Mouse (Mus musculus): ENCODE results near the gene Kif27. TPM values are rescaled to one million over a fixed set of nuclear protein-coding genes. Genes with fewer than 3 reads are reported as not detected.
"Not testable (repeated sequence)": the region's sequence is repeated elsewhere in the genome, so short reads cannot be mapped to it uniquely, and the experiment has no call there.

The Kif27 gene
- polyA plus RNA-seq, 1 experiment = not detected

GRCm38 (mm10) chr13:58368835-58369234 is 9.9 kb upstream of the Kif27 start:
- no peak overlapping the region for H3K4me3 ChIP-seq (ENCODE audit: insufficient read depth, low read depth, low read length)
- 86% methylated on average over 4 of the region's 4 CpGs for WGBS

DNA sequence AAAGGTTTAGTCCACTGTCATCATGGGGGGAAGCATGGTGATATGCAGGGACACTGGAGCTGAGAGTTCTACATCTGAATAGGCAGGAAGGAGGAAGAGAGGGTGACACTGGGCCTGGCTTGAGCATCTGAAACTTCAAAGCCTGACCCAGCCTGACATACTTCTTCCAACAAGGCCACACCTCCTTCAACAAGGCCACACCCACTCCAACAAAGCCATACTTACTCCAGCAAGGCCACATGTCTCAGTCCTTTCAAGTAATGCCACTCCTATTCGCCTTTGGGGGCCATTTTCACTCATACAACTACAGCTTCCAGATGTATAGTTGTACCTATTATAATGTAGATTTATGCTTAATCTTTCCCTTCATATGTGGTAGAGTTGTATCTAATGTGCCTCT is 8.7 kb upstream of the Kif27 start:
- Histone ChIP-seq H3K4me1 (ENCODE audit: control insufficient read depth, insufficient read depth, low read length) (no peaks in the 10 kb centered on the region), H3K27ac (ENCODE audit: insufficient read depth, low read depth, low read length) (no peak overlapping the region), H3K4me3 (ENCODE audit: insufficient read depth, low read depth, low read length) (no peak overlapping the region)
- 69% methylated on average over 1 of the region's 1 CpGs for WGBS
- TF ChIP-seq POLR2A (IDR thresholded peaks at IDR 0.05; ENCODE audit: insufficient read depth, low read depth, low read length) (no peak), CTCF (IDR thresholded peaks at IDR 0.05; ENCODE audit: insufficient read depth, low read depth, low read length) (no peak)

More at GRCm38 (mm10) chr13:58368835-58369234, 9.9 kb upstream of the Kif27 start:
- TF ChIP-seq POLR2A (IDR thresholded peaks at IDR 0.05; ENCODE audit: insufficient read depth, low read depth, low read length) (no peak), CTCF (IDR thresholded peaks at IDR 0.05; ENCODE audit: insufficient read depth, low read depth, low read length) (no peak)
- H3K4me1 ChIP-seq (ENCODE audit: control insufficient read depth, insufficient read depth, low read length) = no peaks in the 10 kb centered on the region
- no peak overlapping the region for H3K27ac ChIP-seq (ENCODE audit: insufficient read depth, low read depth, low read length)

DNA sequence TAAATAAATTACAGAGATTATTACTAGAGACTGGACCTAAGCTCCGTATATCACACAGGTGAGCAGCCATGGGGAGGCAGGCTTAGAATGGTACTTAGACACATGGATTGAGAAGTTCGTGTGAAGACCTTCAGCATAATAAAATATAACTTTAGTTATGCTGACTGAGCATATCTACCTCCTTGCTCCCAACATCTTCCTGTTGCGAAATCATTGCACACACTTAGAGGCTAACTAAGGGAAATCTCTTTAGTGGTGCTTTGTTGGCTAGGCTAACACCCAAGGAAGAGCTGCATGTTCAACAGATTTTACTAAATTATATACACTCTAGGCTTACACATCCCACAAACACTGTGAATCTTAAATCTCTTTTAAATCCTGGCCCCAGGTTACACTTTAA is 7.5 kb upstream of the Kif27 start:
- no peak overlapping the region for H3K4me3 ChIP-seq (ENCODE audit: insufficient read depth, low read depth, low read length)
- TF ChIP-seq CTCF (IDR thresholded peaks at IDR 0.05; ENCODE audit: insufficient read depth, low read depth, low read length) (no peak), POLR2A (IDR thresholded peaks at IDR 0.05; ENCODE audit: insufficient read depth, low read depth, low read length) (no peak)
- H3K27ac ChIP-seq (ENCODE audit: insufficient read depth, low read depth, low read length) = no peak overlapping the region
- WGBS = 95% methylated on average over 3 of the region's 3 CpGs
- H3K4me1 ChIP-seq (ENCODE audit: control insufficient read depth, insufficient read depth, low read length) = no peaks in the 10 kb centered on the region

- not testable (repeated sequence) for H3K4me3 ChIP-seq (ENCODE audit: insufficient read depth, low read depth, low read length); H3K4me1 ChIP-seq (ENCODE audit: control insufficient read depth, insufficient read depth, low read length); H3K27ac ChIP-seq (ENCODE audit: insufficient read depth, low read depth, low read length)
- WGBS = 82% methylated on average over 8 of the region's 8 CpGs
These were observed 6.3 kb upstream of the Kif27 start for GRCm38 (mm10) chr13:58365179-58365578.

- TF ChIP-seq CTCF (IDR thresholded peaks at IDR 0.05; ENCODE audit: insufficient read depth, low read depth, low read length) = no peak
- TF ChIP-seq POLR2A (IDR thresholded peaks at IDR 0.05; ENCODE audit: insufficient read depth, low read depth, low read length) = no peak
- WGBS = 78% methylated on average over 8 of the region's 8 CpGs
- Histone ChIP-seq H3K27ac (ENCODE audit: insufficient read depth, low read depth, low read length) (no peak overlapping the region), H3K4me1 (ENCODE audit: control insufficient read depth, insufficient read depth, low read length) (no peaks in the 10 kb centered on the region), H3K4me3 (ENCODE audit: insufficient read depth, low read depth, low read length) (no peak overlapping the region)
These were observed 5.6 kb upstream of the Kif27 start for GRCm38 (mm10) chr13:58364353-58365175.

GRCm38 (mm10) chr13:58359304-58359653 is 357 bp upstream of the Kif27 start:
- H3K27ac ChIP-seq (ENCODE audit: insufficient read depth, low read depth, low read length) = no peak overlapping the region

DNA sequence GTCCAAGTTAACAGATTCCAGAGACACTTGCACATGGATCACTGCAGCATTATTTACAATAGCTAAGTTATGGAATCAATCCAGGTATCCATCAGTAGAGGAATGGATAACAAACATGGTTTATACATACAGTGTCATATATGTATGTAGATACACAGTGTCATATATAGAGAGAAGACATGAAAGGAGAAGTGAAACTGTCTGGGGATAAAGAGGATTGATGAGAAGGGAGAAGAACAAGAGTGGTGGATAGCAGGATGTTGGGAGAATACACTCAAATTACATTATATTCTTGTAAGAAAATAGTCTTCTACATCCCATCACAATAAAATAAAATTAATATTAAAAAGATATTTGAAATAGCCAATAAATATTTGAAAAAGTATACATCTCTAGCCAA is 5.9 kb downstream of the Kif27 start:
- TF ChIP-seq POLR2A (IDR thresholded peaks at IDR 0.05; ENCODE audit: insufficient read depth, low read depth, low read length) = no peak
- TF ChIP-seq CTCF (IDR thresholded peaks at IDR 0.05; ENCODE audit: insufficient read depth, low read depth, low read length) = no peak
- no peaks in the 10 kb centered on the region for H3K4me1 ChIP-seq (ENCODE audit: control insufficient read depth, insufficient read depth, low read length)
- H3K4me3 ChIP-seq (ENCODE audit: insufficient read depth, low read depth, low read length) = no peak overlapping the region
- no peak overlapping the region for H3K27ac ChIP-seq (ENCODE audit: insufficient read depth, low read depth, low read length)

More at GRCm38 (mm10) chr13:58359304-58359653, 357 bp upstream of the Kif27 start:
- H3K4me1 ChIP-seq (ENCODE audit: control insufficient read depth, insufficient read depth, low read length) = 0 out of 2 replicates have a peak, but pooled peaks cover 3% of the 10 kb centered on the region
- peak overlapping the region; percentile 56 for H3K4me3 ChIP-seq (ENCODE audit: insufficient read depth, low read depth, low read length)
- 11% methylated on average over 7 of the region's 7 CpGs for WGBS
- TF ChIP-seq POLR2A (IDR thresholded peaks at IDR 0.05; ENCODE audit: insufficient read depth, low read depth, low read length) = no peak
- no peak for TF ChIP-seq CTCF (IDR thresholded peaks at IDR 0.05; ENCODE audit: insufficient read depth, low read depth, low read length)

GRCm38 (mm10) chr13:58350606-58351005 is 8.3 kb downstream of the Kif27 start:
- TF ChIP-seq CTCF (IDR thresholded peaks at IDR 0.05; ENCODE audit: insufficient read depth, low read depth, low read length) (no peak), POLR2A (IDR thresholded peaks at IDR 0.05; ENCODE audit: insufficient read depth, low read depth, low read length) (no peak)
- Histone ChIP-seq H3K4me3 (ENCODE audit: insufficient read depth, low read depth, low read length) (no peak overlapping the region), H3K27ac (ENCODE audit: insufficient read depth, low read depth, low read length) (no peak overlapping the region), H3K4me1 (ENCODE audit: control insufficient read depth, insufficient read depth, low read length) (no peaks in the 10 kb centered on the region)
- 87% methylated on average over 4 of the region's 4 CpGs for whole genome bisulfite sequencing

- Histone ChIP-seq H3K27ac (ENCODE audit: insufficient read depth, low read depth, low read length) (no peak overlapping the region), H3K4me1 (ENCODE audit: control insufficient read depth, insufficient read depth, low read length) (no peaks in the 10 kb centered on the region), H3K4me3 (ENCODE audit: insufficient read depth, low read depth, low read length) (no peak overlapping the region)
- TF ChIP-seq POLR2A (IDR thresholded peaks at IDR 0.05; ENCODE audit: insufficient read depth, low read depth, low read length) (no peak), CTCF (IDR thresholded peaks at IDR 0.05; ENCODE audit: insufficient read depth, low read depth, low read length) (no peak)
- 32% methylated on average over 9 of the region's 9 CpGs for WGBS
These were observed 14.4 kb downstream of the Kif27 start for GRCm38 (mm10) chr13:58344505-58344904.
